Mouse (Mus musculus) cerebellum, adult 2 months (tissue): Measurements from ENCODE around the gene Fryl. TPM values are rescaled to one million over a fixed set of nuclear protein-coding genes. Genes with fewer than 3 reads are reported as not detected.

Source experiments
- DNase-seq, 2 experiments: peaks; one replicate each; pipeline ENCODE4 v3.0.0; 2021
- H3K27ac ChIP-seq: fragments of 200-500 bp; 2 replicates; pipeline ENCODE4 v1.5.1; 2012; ENCODE audit warnings: low read length, control low read depth, inconsistent platforms; ENCODE audit not compliant: insufficient read depth
- H3K27me3 ChIP-seq: fragments of 200-500 bp; 2 replicates; pipeline ENCODE4 v1.6.1; 2012; ENCODE audit warnings: inconsistent platforms, mild to moderate bottlenecking, low read length, moderate library complexity; ENCODE audit not compliant: control insufficient read depth, insufficient read depth
- H3K4me1 ChIP-seq: fragments of 200-500 bp; 2 replicates; pipeline ENCODE4 v1.6.1; 2011; ENCODE audit warnings: low read length; ENCODE audit not compliant: control insufficient read depth, insufficient read depth
- H3K4me3 ChIP-seq: fragments of 200-500 bp; replicated peaks from 2 replicates; pipeline ENCODE3; 2011; ENCODE audit warnings: mild to moderate bottlenecking, low read depth, low read length, control low read depth; ENCODE audit not compliant: insufficient read depth
- CTCF ChIP-seq: fragments of 200-500 bp; IDR thresholded peaks from 2 replicates; pipeline ENCODE4 v1.5.1; 2011; ENCODE audit warnings: low read depth, mild to moderate bottlenecking, control low read depth, low read length, moderate library complexity, borderline replicate concordance; ENCODE audit not compliant: insufficient read depth
- POLR2A ChIP-seq: fragments of 200-500 bp; IDR thresholded peaks from 2 replicates; pipeline ENCODE4 v1.6.1; 2011; ENCODE audit warnings: low read length, control low read depth, borderline replicate concordance; ENCODE audit not compliant: insufficient read depth
- WGBS: fragments of 180-500 bp; shearing (Covaris S2); methylation state at CpG from one replicate; pipeline ENCODE4 v1.1.7; 2018; 5-methylcytosine and 5-hydroxymethylcytosine counted together
- polyA plus RNA-seq: library from polyadenylated mRNA; depleted of rRNA; stranded (reverse); fragments of >200 nt; gene quantifications from 2 replicates; pipeline ENCODE4 v1.2.3, GENCODE M21; 2012

The Fryl gene
- polyA plus RNA-seq, 1 experiment = 60.2 TPM

GRCm38 (mm10) chr5:73188164-73188563 lies 68.3 kb downstream of the Fryl start:
- WGBS = 93% methylated on average over 5 of the region's 5 CpGs
- no peak for DNase-seq
- TF ChIP-seq POLR2A (no peak), CTCF (no peak)
- Histone ChIP-seq H3K4me1 (no peaks in the 10 kb centered on the region), H3K4me3 (no peak overlapping the region), H3K27ac (no peak overlapping the region), H3K27me3 (no peaks in the 10 kb centered on the region)

GRCm38 (mm10) chr5:73186912-73187311 lies 69.5 kb downstream of the Fryl start:
- Histone ChIP-seq H3K4me3 (no peak overlapping the region), H3K4me1 (no peaks in the 10 kb centered on the region), H3K27ac (no peak overlapping the region), H3K27me3 (no peaks in the 10 kb centered on the region)
- DNase-seq = no peak
- WGBS = 65% methylated on average over 5 of the region's 5 CpGs
- TF ChIP-seq POLR2A (no peak), CTCF (no peak)

GRCm38 (mm10) chr5:73185424-73185823 lies 71.0 kb downstream of the Fryl start:
- WGBS = 89% methylated on average over 4 of the region's 4 CpGs
- Histone ChIP-seq H3K4me3 (no peak overlapping the region), H3K27me3 (no peaks in the 10 kb centered on the region), H3K27ac (no peak overlapping the region), H3K4me1 (no peaks in the 10 kb centered on the region)
- no peak for DNase-seq
- TF ChIP-seq POLR2A = no peak
- no peak for TF ChIP-seq CTCF

- no peak for DNase-seq
- no peaks in the 10 kb centered on the region for H3K27me3 ChIP-seq
- H3K4me1 ChIP-seq = no peaks in the 10 kb centered on the region
- TF ChIP-seq POLR2A (no peak), CTCF (no peak)
- H3K4me3 ChIP-seq = no peak overlapping the region
- H3K27ac ChIP-seq = no peak overlapping the region
- WGBS = 91% methylated on average over 12 of the region's 12 CpGs
These were observed 73.5 kb downstream of the Fryl start for GRCm38 (mm10) chr5:73182701-73183447.

GRCm38 (mm10) chr5:73182191-73182590 lies 74.2 kb downstream of the Fryl start:
- 41% methylated on average over 9 of the region's 9 CpGs for WGBS
- H3K4me1 ChIP-seq = no peaks in the 10 kb centered on the region
- H3K27ac ChIP-seq = no peak overlapping the region
- H3K4me3 ChIP-seq = no peak overlapping the region
- TF ChIP-seq CTCF (no peak), POLR2A (no peak)
- no peak for DNase-seq
- no peaks in the 10 kb centered on the region for H3K27me3 ChIP-seq

GRCm38 (mm10) chr5:73176294-73176693 lies 80.1 kb downstream of the Fryl start:
- DNase-seq = no peak
- Histone ChIP-seq H3K4me1 (no peaks in the 10 kb centered on the region), H3K27ac (no peak overlapping the region), H3K4me3 (no peak overlapping the region), H3K27me3 (no peaks in the 10 kb centered on the region)
- WGBS = 37% methylated on average over 4 of the region's 4 CpGs
- TF ChIP-seq POLR2A (no peak), CTCF (no peak)

- no peaks in the 10 kb centered on the region for H3K27me3 ChIP-seq
- H3K4me3 ChIP-seq = no peak overlapping the region
- DNase-seq = no peak
- 74% methylated on average over 12 of the region's 12 CpGs for WGBS
- no peak overlapping the region for H3K27ac ChIP-seq
- TF ChIP-seq POLR2A = no peak
- no peak for TF ChIP-seq CTCF
- H3K4me1 ChIP-seq = no peaks in the 10 kb centered on the region
These were observed 80.9 kb downstream of the Fryl start for GRCm38 (mm10) chr5:73175377-73176147.
